Mouse (Mus musculus) embryonic facial prominence, embryonic 13.5 days (tissue): ENCODE data around the gene Clk3. TPM values are rescaled to one million over a fixed set of nuclear protein-coding genes. Genes with fewer than 3 reads are reported as not detected.
"Not testable (repeated sequence)": the region's sequence is repeated elsewhere in the genome, so short reads cannot be mapped to it uniquely, and the experiment has no call there.

Experiments
- ATAC-seq: fragments of 200-750 bp; cut with Nextera tagmentation; 2 replicates; pipeline ENCODE4 v1.8.0; 2017; ENCODE audit warnings: low read depth; ENCODE audit not compliant: insufficient number of reproducible peaks, insufficient read depth, low FRiP score, low TSS enrichment
- H3K27ac ChIP-seq: fragments of 300-500 bp; sonication (generic); 2 replicates; pipeline ENCODE4 v1.5.1; 2015; ENCODE audit warnings: moderate library complexity, mild to moderate bottlenecking, inconsistent platforms
- H3K27me3 ChIP-seq: fragments of 300-500 bp; sonication (generic); 2 replicates; pipeline ENCODE4 v1.6.1; 2015; ENCODE audit warnings: mild to moderate bottlenecking, inconsistent platforms
- H3K36me3 ChIP-seq: fragments of 300-500 bp; sonication (generic); 2 replicates; pipeline ENCODE4 v1.6.1; 2015; ENCODE audit warnings: mild to moderate bottlenecking, inconsistent platforms
- H3K4me1 ChIP-seq: fragments of 300-500 bp; sonication (generic); 2 replicates; pipeline ENCODE4 v1.6.1; 2015; ENCODE audit warnings: inconsistent platforms
- H3K4me2 ChIP-seq: fragments of 300-500 bp; sonication (generic); 2 replicates; pipeline ENCODE4 v1.6.1; 2015; ENCODE audit warnings: moderate library complexity, mild to moderate bottlenecking, inconsistent platforms
- H3K4me3 ChIP-seq: fragments of 300-500 bp; sonication (generic); 2 replicates; pipeline ENCODE4 v1.5.1; 2015; ENCODE audit warnings: mild to moderate bottlenecking, inconsistent platforms
- H3K9ac ChIP-seq: fragments of 300-500 bp; sonication (generic); 2 replicates; pipeline ENCODE4 v1.6.1; 2015; ENCODE audit warnings: mild to moderate bottlenecking, inconsistent platforms
- H3K9me3 ChIP-seq: fragments of 300-500 bp; sonication (generic); 2 replicates; pipeline ENCODE4 v1.6.1; 2016; ENCODE audit warnings: inconsistent platforms
- WGBS: fragments of 180-500 bp; shearing (Covaris S2); methylation state at CpG from one replicate; pipeline ENCODE4 v1.1.7; 2015; ENCODE audit warnings: mixed read lengths; 5-methylcytosine and 5-hydroxymethylcytosine counted together
- polyA plus RNA-seq: library from polyadenylated mRNA; unstranded; fragments of >200 nt; fragmentation: Nextera tagmentation; extraction: Ambion mirVana; gene quantifications from 2 replicates; pipeline ENCODE4 v1.2.1, GENCODE M21; 2015

Clk3 gene
- polyA plus RNA-seq, 1 experiment from 2014 or later, result 71.7 TPM

DNA sequence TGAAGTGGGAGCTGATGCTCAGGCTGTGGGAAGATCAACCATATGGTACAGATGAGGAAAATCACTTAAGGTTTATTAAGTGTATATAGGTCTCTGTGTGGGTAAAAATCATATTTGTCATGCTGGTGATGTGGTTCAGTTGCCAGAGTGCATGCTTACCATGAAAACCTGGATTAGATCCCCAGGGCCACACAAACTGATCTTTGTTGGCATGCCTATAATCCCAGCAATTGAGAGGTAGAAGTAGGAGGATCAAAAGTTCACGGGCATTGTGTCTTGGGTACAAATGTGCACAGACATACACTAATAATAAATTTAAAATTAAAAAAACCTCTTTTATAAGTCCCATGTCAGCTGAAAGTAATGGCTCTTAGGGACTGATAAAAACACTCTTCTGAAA is 43.3 kb downstream of the Clk3 start:
- no peaks in the 10 kb centered on the region for H3K9me3 ChIP-seq
- no peak overlapping the region for H3K27ac ChIP-seq
- no peak for ATAC-seq
- no peak overlapping the region for H3K4me3 ChIP-seq
- peaks cover 54% of the 10 kb centered on the region for H3K36me3 ChIP-seq
- H3K4me2 ChIP-seq, result no peak overlapping the region
- no peak overlapping the region for H3K9ac ChIP-seq
- WGBS, result 80% methylated on average over 1 of the region's 1 CpGs
- H3K27me3 ChIP-seq, result no peaks in the 10 kb centered on the region
- H3K4me1 ChIP-seq, result no peaks in the 10 kb centered on the region

- no peak for ATAC-seq
- no peak overlapping the region for H3K4me3 ChIP-seq
- H3K4me1 ChIP-seq, result no peaks in the 10 kb centered on the region
- H3K4me2 ChIP-seq, result no peak overlapping the region
- H3K27ac ChIP-seq, result no peak overlapping the region
- no peaks in the 10 kb centered on the region for H3K27me3 ChIP-seq
- WGBS, result 87% methylated on average over 3 of the region's 3 CpGs
- H3K36me3 ChIP-seq, result peaks cover 53% of the 10 kb centered on the region
- H3K9ac ChIP-seq, result no peak overlapping the region
- H3K9me3 ChIP-seq, result no peaks in the 10 kb centered on the region
These were observed 44.9 kb downstream of the Clk3 start for GRCm38 (mm10) chr9:57720736-57721135.

GRCm38 (mm10) chr9:57718408-57718807 is 47.3 kb downstream of the Clk3 start:
- 92% methylated on average over 7 of the region's 7 CpGs for WGBS
- Histone ChIP-seq H3K27ac (no peak overlapping the region), H3K36me3 (peaks cover 69% of the 10 kb centered on the region), H3K27me3 (no peaks in the 10 kb centered on the region), H3K4me1 (no peaks in the 10 kb centered on the region), H3K9ac (no peak overlapping the region), H3K4me3 (no peak overlapping the region), H3K4me2 (no peak overlapping the region), H3K9me3 (no peaks in the 10 kb centered on the region)
- no peak for ATAC-seq

- H3K9me3 ChIP-seq, result no peaks in the 10 kb centered on the region
- H3K27ac ChIP-seq, result no peak overlapping the region
- H3K4me1 ChIP-seq, result peaks cover 10% of the 10 kb centered on the region
- no peak overlapping the region for H3K4me3 ChIP-seq
- no peak overlapping the region for H3K9ac ChIP-seq
- no peaks in the 10 kb centered on the region for H3K27me3 ChIP-seq
- no peak overlapping the region for H3K4me2 ChIP-seq
- H3K36me3 ChIP-seq, result peaks cover 49% of the 10 kb centered on the region
- 81% methylated on average over 2 of the region's 2 CpGs for WGBS
- no peak for ATAC-seq
These were observed 53.5 kb downstream of the Clk3 start for GRCm38 (mm10) chr9:57712194-57712593.

GRCm38 (mm10) chr9:57710214-57710613 is 55.4 kb downstream of the Clk3 start:
- H3K9ac ChIP-seq, H3K9me3 ChIP-seq, ATAC-seq, H3K4me2 ChIP-seq, H3K27ac ChIP-seq, H3K4me3 ChIP-seq, H3K27me3 ChIP-seq: not testable (repeated sequence)
- peaks cover 32% of the 10 kb centered on the region for H3K36me3 ChIP-seq
- peaks cover 10% of the 10 kb centered on the region for H3K4me1 ChIP-seq
- 89% methylated on average over 5 of the region's 5 CpGs for WGBS

DNA sequence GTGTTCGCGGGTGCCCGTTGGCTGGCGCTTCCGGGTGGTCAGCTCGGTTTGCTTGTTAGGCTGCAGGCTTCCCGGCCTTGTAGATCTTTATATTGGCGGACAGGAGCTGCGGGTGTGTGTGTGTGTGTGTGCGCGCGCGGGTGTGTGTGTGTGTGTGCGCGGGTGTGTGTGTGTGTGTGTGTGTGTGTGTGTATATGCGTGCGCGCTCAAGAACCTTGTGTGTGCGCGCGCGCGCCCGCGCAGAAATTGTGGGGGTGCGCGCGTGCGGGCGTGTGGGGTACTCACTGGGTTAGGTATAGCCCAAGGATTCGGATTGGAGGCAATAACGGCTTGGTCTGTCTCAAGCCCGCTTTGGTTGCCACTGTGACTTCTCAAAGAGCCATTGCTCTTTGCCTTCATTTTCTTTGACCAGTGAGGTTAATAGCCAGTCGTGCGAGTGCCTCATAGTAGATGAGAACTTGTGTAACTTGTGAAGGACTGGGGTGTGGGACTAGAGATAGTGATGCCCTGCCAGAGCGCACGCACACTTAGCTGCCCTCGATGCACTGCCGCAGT is 56.9 kb downstream of the Clk3 start:
- H3K36me3 ChIP-seq, result peaks cover 18% of the 10 kb centered on the region
- WGBS, result 4% methylated on average over 38 of the region's 39 CpGs
- peak overlapping the region; percentile 65 for H3K4me2 ChIP-seq
- no peaks in the 10 kb centered on the region for H3K27me3 ChIP-seq
- ATAC-seq, result peak; percentile 46; the same call in 1 of the 2 replicates
- no peaks in the 10 kb centered on the region for H3K9me3 ChIP-seq
- peak overlapping the region; percentile 88 for H3K9ac ChIP-seq
- H3K27ac ChIP-seq, result peak overlapping the region; percentile 89
- H3K4me3 ChIP-seq, result peak overlapping the region; percentile 87
- peaks cover 10% of the 10 kb centered on the region for H3K4me1 ChIP-seq

DNA sequence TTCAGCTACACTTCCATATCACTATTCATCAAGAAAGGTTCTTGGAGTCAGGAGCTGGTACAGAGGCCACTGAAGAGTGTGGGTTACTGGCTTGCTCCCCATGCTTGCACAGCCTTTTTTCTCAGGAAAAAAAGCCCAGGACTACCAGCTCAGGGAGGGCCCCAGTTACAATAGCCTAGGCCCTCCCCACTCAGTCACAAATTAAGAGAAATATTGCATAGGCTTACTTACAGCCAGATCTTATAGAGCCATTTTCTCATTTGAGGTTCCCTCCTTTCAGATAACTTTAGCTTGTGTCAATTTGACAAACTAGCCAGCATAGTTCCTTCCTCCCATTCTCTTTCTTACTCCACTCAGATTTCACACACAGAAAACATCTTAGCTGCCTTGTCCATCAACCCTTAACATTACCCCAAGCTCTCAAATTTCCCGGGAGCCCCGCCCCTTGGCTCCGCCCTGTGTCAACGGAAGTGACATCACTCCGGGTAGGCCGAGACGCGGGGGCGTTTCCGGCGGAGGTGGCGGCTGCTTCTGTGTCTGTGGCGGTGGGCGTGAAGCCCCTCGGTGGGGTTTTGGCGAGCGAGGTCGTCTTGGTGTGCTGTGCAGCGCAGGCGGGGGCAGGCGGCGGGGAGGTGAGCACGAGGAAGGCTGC is 57.5 kb downstream of the Clk3 start, which contains the start of gene Edc3:
Gene Edc3 (plus strand): TSS at position 473 of the 652 bp plus-strand sequence.
- peak within 1 kb of the TSS; percentile 65 for H3K4me2 ChIP-seq
- ATAC-seq, result peak; percentile 95
- peak within 1 kb of the TSS; percentile 87 for H3K4me3 ChIP-seq
- H3K36me3 ChIP-seq, result peaks cover 14% of the 10 kb centered on the region
- H3K9ac ChIP-seq, result peak within 1 kb of the TSS; percentile 88
- H3K27ac ChIP-seq, result peak within 1 kb of the TSS; percentile 89
- H3K9me3 ChIP-seq, result no peaks in the 10 kb centered on the region
- no peaks in the 10 kb centered on the region for H3K27me3 ChIP-seq
- WGBS, result under 1% methylated on average over 22 of the region's 23 CpGs
- peaks cover 10% of the 10 kb centered on the region for H3K4me1 ChIP-seq

DNA sequence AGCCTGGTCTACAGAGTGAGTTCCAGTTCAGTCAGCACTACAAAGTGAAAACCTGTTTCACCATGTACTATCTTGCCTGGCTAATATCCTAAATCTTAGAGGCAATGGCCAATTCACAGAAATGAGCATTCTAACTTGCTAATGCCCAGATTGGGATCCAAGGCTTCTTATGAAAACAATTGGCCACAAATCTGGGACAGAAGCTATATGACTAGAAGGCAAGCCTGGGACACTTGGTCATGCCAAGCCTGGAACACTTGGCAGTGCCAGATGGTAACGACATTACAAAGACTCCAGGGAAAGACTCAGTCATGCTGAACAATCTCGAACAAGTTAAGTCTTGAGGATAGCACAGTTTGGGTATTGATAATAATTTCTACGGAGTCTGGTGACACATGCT is 59.2 kb downstream of the Clk3 start:
- no peaks in the 10 kb centered on the region for H3K9me3 ChIP-seq
- no peak for ATAC-seq
- no peak overlapping the region for H3K9ac ChIP-seq
- H3K4me2 ChIP-seq, result no peak overlapping the region
- H3K27ac ChIP-seq, result no peak overlapping the region
- 68% methylated on average over 3 of the region's 3 CpGs for WGBS
- H3K4me1 ChIP-seq, result peaks cover 10% of the 10 kb centered on the region
- no peaks in the 10 kb centered on the region for H3K27me3 ChIP-seq
- no peak overlapping the region for H3K4me3 ChIP-seq
- H3K36me3 ChIP-seq, result no peaks in the 10 kb centered on the region; the same call in 1 of the 2 replicates

Other genes starting within 250 kb of the Clk3 start
- gene Cox5a, start 244.6 kb downstream of the Clk3 start, polyA plus RNA-seq, result 473 and 528 TPM in 2 replicates
- gene Fam219b, start 228.3 kb downstream of the Clk3 start, polyA plus RNA-seq, result 25.1 and 28.9 TPM in 2 replicates
- 47.1 and 48.8 TPM in 2 replicates for gene Mpi, start 213.1 kb downstream of the Clk3 start, polyA plus RNA-seq
- 54.2 and 61.7 TPM in 2 replicates for gene Scamp2, start 204.9 kb downstream of the Clk3 start, polyA plus RNA-seq
- gene Ulk3, start 176.4 kb downstream of the Clk3 start, polyA plus RNA-seq, result 20.3 and 26.9 TPM in 2 replicates
- not detected in 2 replicates for gene Cplx3, start 159.6 kb downstream of the Clk3 start, polyA plus RNA-seq
- gene Lman1l, start 145.1 kb downstream of the Clk3 start, polyA plus RNA-seq, result not detected in 2 replicates
- gene Csk, start 112.2 kb downstream of the Clk3 start, polyA plus RNA-seq, result 32.4 and 38.0 TPM in 2 replicates
- not detected in 2 replicates for gene Cyp1a2, start 82.2 kb downstream of the Clk3 start, polyA plus RNA-seq
- not detected in 2 replicates for gene Cyp1a1, start 77.9 kb downstream of the Clk3 start, polyA plus RNA-seq
- 34.2 and 35.0 TPM in 2 replicates for gene Edc3, start 57.3 kb downstream of the Clk3 start, polyA plus RNA-seq
- 6.7 and 6.8 TPM in 2 replicates for gene Arid3b, start 70.9 kb upstream of the Clk3 start, polyA plus RNA-seq
- 111 and 120 TPM in 2 replicates for gene Ubl7, start 145.1 kb upstream of the Clk3 start, polyA plus RNA-seq
- 0.55 and 1.0 TPM in 2 replicates for gene Sema7a, start 174.3 kb upstream of the Clk3 start, polyA plus RNA-seq
- gene Cyp11a1, start 240.6 kb upstream of the Clk3 start, polyA plus RNA-seq, result 0.77 and 1.0 TPM in 2 replicates